9 mouse cellular contexts compared by ENCODE assay signal in genomic region chr10:102449449-102449848, GRCm38 (mm10). TPM values are rescaled to one million over a fixed set of nuclear protein-coding genes. Genes with fewer than 3 reads are reported as not detected.
A peak's percentile ranks its signal among the peaks of the same experiment; 100 is the strongest.
DNase-seq lines count a peak whose midpoint lies in the region; TF ChIP-seq lines count a peak whose summit lies in the region.
"Had no signal": no experiment of that assay in that cellular context is flagged by ENCODE, and none has a peak within 500 bp of the region (broad histone marks: within the 10 kb centered on the region; RNA-seq: fewer than 3 reads in every experiment).

No protein-coding gene starts in this region.

- no peaks in the 10 kb centered on the region for H3K79me2 ChIP-seq in myocyte (ENCODE audit: control insufficient read depth, insufficient read depth)

- no peaks in the 10 kb centered on the region for H3K36me3 ChIP-seq in myocyte (ENCODE audit: control insufficient read depth, insufficient read depth)
- H3K36me3 ChIP-seq: limb, embryonic 12.5 days had no signal

- H3K4me2 ChIP-seq in myocyte (ENCODE audit: low read depth), result peak overlapping the region; percentile 55
- H3K4me2 ChIP-seq: limb, embryonic 12.5 days had no signal

- no peak overlapping the region for H3K4me3 ChIP-seq in myocyte
- H3K4me3 ChIP-seq: limb, embryonic 12.5 days had no signal

- no peak for TF ChIP-seq POLR2A in myocyte (IDR thresholded peaks at IDR 0.05; ENCODE audit: insufficient read length, low read depth)

- DNase-seq in gastrocnemius, adult 18-20 months (ENCODE audit: low spot score), result peak; percentile 34
- no peak for DNase-seq in gastrocnemius, adult 8-10 months (ENCODE audit: low spot score in 2 of 2)
- peak; percentile 28 for DNase-seq in thymus, postnatal 0 days (ENCODE audit: low spot score)
- DNase-seq in thymus, postnatal 36 days, result no peak
- peak; percentile 64 for DNase-seq in embryo, embryonic 11.5 days (ENCODE audit: low read depth, low spot score)
- peak; percentile 25 to 51 for DNase-seq in kidney, postnatal 4 days
- no peak for DNase-seq in urinary bladder, adult 2 months (ENCODE audit: low spot score)

- no peak overlapping the region for H3ac ChIP-seq in myocyte (ENCODE audit: control insufficient read depth, insufficient read length)

- no peaks in the 10 kb centered on the region for H3K27me3 ChIP-seq in myocyte (ENCODE audit: control insufficient read depth, insufficient read depth, insufficient read length)
- H3K27me3 ChIP-seq: limb, embryonic 12.5 days had no signal

TF ChIP-seq in myocyte, 11 proteins besides CTCF, POLR2A, EP300 and RAD21:
- TF ChIP-seq REST (IDR thresholded peaks at IDR 0.05; ENCODE audit: insufficient read depth, insufficient read length) (no peak), TCF3 (IDR thresholded peaks at IDR 0.05; ENCODE audit: insufficient read length, low read depth) (no peak), MAX (IDR thresholded peaks at IDR 0.05; ENCODE audit: low read depth) (no peak), TCF12 (IDR thresholded peaks at IDR 0.05; ENCODE audit: insufficient read depth, poor library complexity, severe bottlenecking) (no peak), POLR2AphosphoS2 (IDR thresholded peaks at IDR 0.05; ENCODE audit: insufficient read length, low read depth) (no peak), MYOG (IDR thresholded peaks at IDR 0.05; ENCODE audit: control insufficient read depth in 1 of 3, insufficient read depth in 1 of 3, insufficient read length in 2 of 3, low read depth in 2 of 3) (no peak), USF1 (IDR thresholded peaks at IDR 0.05; ENCODE audit: low read depth) (no peak), E2F4 (IDR thresholded peaks at IDR 0.05; ENCODE audit: insufficient read depth) (no peak), SRF (IDR thresholded peaks at IDR 0.05; ENCODE audit: control insufficient read depth, insufficient read length, low read depth) (no peak), CEBPB (IDR thresholded peaks at IDR 0.05; ENCODE audit: insufficient read depth, poor library complexity, severe bottlenecking) (no peak), MYOD1 (IDR thresholded peaks at IDR 0.05; ENCODE audit: control insufficient read depth in 1 of 3, insufficient read length in 2 of 3, low read depth in 2 of 3) (no peak)

RNA-seq across cellular contexts. Expression of gene Nts, which starts 40.8 kb away (rescaled TPM):
- total RNA-seq in gastrocnemius, adult 18-20 months (2021), result not detected
- not detected for total RNA-seq in gastrocnemius, adult 8-10 months (2022)
- polyA plus RNA-seq in thymus, postnatal 0 days (2015; fragmentation: Nextera tagmentation; extraction: Ambion mirVana), result 5.4 and 5.6 TPM in 2 replicates
- not detected for polyA plus RNA-seq in myocyte (2012; fragmentation: generic; extraction: Trizol)
- polyA plus RNA-seq in urinary bladder, adult 2 months (2012; rRNA removed), result 1.0 and 1.6 TPM in 2 replicates

Comparison
In these comparisons a context has a peak if more than half of its experiments do, and no peak if none do; other contexts are left out.
1. DNase-seq: peak in gastrocnemius, adult 18-20 months (single experiment), thymus, postnatal 0 days (single experiment), embryo, embryonic 11.5 days (single experiment) and kidney, postnatal 4 days (2 of 2); none in gastrocnemius, adult 8-10 months (0 of 2), thymus, postnatal 36 days (0 of 2) and urinary bladder, adult 2 months (single experiment).